Mouse (Mus musculus): ENCODE measurements around the gene Rnf212.

- no peak for TF ChIP-seq EP300 (IDR thresholded peaks at IDR 0.05; ENCODE audit: low read depth)
- TF ChIP-seq CTCF (IDR thresholded peaks at IDR 0.05; ENCODE audit: low read depth): no peak
These were observed 28.9 kb upstream of the Rnf212 start for GRCm38 (mm10) chr5:108803646-108804045.

Measured in liver, embryonic 14.5 days (tissue).